Mouse (Mus musculus) right cerebral cortex, postnatal 36 days (tissue): ENCODE measurements around the gene Foxg1.

ENCODE experiments used
- DNase-seq, 2 experiments: peaks; one replicate each; pipeline ENCODE4 v3.0.0; 2022; ENCODE audit warnings: low spot score in 2 of 2, mixed read lengths in 1 of 2

Foxg1 gene

DNA sequence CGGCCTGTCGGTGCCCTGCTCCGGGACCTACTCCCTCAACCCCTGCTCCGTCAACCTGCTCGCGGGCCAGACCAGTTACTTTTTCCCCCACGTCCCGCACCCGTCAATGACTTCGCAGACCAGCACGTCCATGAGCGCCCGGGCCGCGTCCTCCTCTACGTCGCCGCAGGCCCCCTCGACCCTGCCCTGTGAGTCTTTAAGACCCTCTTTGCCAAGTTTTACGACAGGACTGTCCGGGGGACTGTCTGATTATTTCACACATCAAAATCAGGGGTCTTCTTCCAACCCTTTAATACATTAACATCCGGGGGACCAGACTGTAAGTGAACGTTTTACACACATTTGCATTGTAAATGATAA, 3.2 kb downstream of the Foxg1 start:
- no peak for DNase-seq

GRCm38 (mm10) chr12:49386081-49386805, 3.8 kb downstream of the Foxg1 start:
- no peak for DNase-seq

DNA sequence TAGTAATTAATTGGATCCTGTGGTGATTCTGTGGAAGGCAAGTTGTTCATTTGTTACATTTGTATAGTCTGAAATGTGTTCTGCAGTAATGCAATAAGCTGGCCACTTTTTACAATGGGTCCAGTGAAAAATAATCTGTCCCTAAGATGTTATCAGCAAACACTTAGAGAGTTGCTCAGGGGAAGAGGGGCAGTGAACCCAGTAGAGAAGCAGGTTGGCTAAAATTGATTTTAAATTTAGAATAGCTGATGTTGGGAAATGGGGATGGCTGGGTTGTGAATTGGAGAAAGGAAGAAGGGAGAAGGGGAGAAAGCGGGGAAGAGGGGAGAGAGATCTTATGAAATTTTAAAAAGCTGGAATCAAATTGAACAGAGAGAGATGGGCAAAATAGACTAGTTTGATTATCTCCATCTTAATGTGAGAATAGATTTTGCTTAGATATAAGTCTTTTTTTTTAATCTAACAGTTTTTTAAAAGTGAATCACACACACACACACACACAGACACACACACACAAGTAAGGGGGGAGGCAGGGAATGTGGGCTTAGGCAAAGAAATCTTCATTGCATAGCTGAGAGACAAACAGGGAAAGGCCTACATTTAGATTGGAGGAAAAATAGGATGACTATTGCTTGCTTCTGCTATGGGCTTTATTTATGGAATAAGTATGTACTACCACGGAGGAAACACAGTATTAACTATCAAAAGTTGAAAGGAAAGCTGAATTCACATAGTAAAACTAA, 5.6 kb downstream of the Foxg1 start:
- DNase-seq: no peak

- no peak for DNase-seq
Observed at GRCm38 (mm10) chr12:49389666-49390065, 7.2 kb downstream of the Foxg1 start.

DNA sequence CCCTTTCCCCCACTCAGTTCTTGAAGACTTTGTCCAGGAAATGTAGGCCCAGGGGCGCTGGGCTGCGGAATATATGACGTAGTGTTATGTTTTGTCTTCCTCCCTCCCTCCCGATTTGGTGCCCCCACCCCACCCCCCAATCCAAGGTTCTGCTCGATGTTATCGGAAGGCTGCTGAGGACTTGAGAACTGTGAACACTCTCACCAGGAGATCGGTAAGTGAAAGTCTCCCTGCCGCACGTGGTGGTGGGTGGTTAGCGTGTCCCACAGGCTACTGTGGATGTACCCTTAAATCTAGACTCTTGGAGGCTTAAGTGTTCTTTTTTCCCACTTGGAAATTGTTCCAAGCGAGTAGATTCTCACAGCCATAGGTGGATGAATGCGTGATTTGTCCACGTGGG, 7.8 kb downstream of the Foxg1 start:
- no peak for DNase-seq

DNA sequence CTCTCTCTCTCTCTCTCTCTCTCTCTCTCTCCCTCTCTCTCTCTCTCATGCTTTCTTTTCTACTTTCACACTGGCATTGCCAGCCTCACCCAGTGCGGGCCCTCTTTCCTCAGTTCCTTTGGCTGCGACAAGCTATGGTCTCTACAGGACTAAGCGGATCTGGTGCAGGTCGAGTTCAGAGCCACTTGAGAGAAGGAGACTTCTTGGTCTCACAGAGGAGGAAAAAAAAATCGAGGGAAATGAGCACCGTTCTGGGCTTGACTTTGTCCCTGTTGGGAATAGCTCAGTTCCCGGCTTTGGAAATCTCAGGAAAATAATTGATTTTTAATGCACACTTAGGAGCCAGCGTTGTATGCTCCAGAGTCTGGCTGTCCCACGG, 8.5 kb downstream of the Foxg1 start:
- no peak for DNase-seq

GRCm38 (mm10) chr12:49391305-49392040, 9.0 kb downstream of the Foxg1 start:
- DNase-seq: peak in 1 of 2 experiments; percentile 55

- no peak for DNase-seq
Observed at GRCm38 (mm10) chr12:49392041-49392390, 9.6 kb downstream of the Foxg1 start.

DNA sequence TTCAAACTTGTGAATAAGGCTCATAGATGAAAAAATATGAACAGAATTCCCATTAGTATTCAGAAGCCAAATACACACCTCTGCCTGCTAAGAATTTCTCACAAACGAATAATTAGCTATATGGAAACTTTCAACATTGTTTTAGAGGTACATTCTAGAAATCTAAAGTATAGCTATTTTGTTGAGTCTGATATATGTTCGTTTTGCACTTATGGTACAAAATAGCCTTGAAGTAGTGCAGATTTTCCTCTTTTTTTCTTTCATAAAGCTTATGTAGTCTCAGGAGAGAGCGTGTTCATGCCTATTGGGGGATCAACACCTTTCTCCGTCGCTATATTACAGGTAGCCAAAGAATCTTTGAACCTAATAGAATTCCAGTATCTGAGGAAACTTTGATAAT, 10.4 kb downstream of the Foxg1 start:
- no peak for DNase-seq

DNA sequence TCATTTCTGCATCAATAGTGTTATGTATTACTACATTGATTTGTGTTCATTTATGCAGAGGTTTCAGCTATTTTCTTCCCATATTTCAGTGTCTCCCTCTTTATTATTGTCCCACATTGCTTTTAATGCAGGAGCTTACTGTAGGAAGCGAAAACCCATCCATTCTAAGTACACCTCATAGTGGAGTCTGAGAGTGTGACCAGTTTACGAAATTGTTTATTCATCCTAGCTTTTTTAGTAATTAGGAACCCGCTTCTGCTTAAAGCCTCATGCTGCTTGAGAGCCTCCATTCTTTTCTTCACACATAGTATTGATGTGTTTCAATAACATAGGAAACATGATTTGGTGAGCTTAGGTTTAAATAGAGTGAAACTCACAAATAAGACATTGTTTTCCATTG, 11.2 kb downstream of the Foxg1 start:
- DNase-seq: no peak

GRCm38 (mm10) chr12:49394181-49394580, 11.7 kb downstream of the Foxg1 start:
- DNase-seq: no peak

GRCm38 (mm10) chr12:49394836-49395235, 12.4 kb downstream of the Foxg1 start:
- DNase-seq: peak in 1 of 2 experiments; percentile 47

DNA sequence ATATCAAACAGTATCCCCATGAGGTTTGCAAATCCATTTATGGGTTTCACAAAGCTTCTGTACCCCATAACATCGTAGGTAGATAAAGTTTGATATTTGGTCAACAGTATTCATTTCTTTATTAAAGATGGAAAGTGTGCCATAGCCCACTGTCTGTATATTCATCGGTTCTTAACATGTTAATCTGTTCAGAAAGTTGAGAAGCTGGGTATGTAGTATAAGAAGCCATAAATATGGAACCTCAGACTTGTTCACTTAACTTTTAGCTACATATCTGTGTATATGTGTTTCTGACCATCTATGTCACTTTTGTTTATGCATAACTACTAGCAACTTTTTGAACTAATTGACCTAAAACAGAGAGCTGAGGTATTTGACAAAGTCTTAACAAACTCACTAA, 13.5 kb downstream of the Foxg1 start:
- no peak for DNase-seq

DNA sequence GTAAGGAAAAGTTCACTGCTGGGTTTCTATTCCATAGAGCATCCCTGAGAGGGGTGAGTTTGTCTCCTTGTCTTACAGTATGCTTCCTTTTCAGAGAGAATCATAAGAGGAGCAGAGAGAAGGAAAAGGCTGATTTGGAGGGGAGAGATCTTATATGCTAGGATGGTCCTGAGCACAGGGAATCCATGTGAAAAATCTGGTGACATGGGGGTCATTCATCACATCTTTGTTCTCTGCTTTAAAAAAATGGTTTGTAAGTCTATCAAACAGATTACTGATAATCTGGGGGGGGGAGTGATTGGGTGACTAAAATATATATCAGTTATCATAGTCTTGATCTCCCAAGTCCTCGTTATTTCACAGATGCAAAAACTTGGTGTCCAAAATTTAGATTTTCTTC, 14.3 kb downstream of the Foxg1 start:
- DNase-seq: no peak

DNA sequence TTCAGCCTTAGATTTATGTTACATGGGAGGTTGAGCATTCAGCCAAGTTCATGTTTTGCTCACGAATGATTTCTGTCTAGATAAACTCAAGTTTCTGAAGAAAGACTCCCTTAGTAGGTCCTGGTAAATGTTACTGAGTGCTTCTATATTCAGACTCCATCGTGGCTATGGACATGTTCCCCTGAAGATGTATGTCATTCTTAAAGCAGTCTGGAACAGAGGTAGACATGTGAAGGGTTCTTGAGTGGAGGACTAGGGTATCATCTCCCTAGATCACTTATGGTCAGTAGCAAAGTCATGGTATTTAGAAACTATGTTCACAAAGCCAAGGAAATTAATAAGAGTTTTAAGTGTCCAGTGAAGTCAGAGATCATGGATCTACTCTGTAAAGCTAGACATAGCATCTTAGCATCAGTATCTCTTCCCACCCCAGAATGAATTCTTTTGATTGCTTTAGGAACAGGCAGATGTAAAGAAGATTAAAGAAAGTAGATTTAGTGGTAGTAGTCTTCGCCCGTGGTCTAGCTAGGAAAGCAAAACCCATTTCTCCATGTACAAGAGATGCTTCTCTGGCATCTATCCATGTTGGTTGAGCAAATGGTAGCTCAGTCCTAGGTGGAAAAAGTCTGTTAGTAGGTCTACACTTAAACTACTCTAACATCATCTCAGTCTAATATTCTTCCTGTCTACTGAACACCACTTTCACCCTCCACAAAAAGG, 15.1 kb downstream of the Foxg1 start:
- no peak for DNase-seq

DNA sequence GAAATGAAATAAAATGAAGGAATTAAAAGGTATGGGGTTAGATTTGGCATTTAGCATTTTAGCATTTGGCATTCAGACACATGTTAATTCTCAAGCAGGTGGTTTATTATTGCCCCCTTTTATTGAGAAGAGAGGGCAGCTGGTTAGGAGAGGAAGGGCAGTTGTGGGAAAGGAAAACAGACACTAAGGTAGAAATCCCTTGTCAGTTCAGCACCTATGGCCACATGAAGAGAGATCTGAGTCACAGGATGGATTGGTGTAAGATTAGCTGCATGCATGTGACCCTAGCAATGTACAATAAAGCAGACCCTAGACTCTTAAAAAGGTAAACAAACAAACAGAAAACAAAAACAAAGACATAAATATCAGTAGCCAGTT, 15.7 kb downstream of the Foxg1 start:
- DNase-seq: no peak

GRCm38 (mm10) chr12:49398636-49399035, 16.2 kb downstream of the Foxg1 start:
- no peak for DNase-seq

- no peak for DNase-seq
Observed at GRCm38 (mm10) chr12:49399611-49400010, 17.2 kb downstream of the Foxg1 start.

- DNase-seq: no peak
Observed at GRCm38 (mm10) chr12:49400036-49400852, 17.8 kb downstream of the Foxg1 start.

- no peak for DNase-seq
Observed at GRCm38 (mm10) chr12:49400853-49401118, 18.3 kb downstream of the Foxg1 start.

- peak; percentile 64 to 68 for DNase-seq
Observed at GRCm38 (mm10) chr12:49401119-49401795, 18.8 kb downstream of the Foxg1 start.
